Mouse (Mus musculus) lung, embryonic 16.5 days (tissue): ENCODE measurements around the gene Dlgap1. TPM values are rescaled to one million over a fixed set of nuclear protein-coding genes. Genes with fewer than 3 reads are reported as not detected.

Experiments used
- ATAC-seq: fragments of 200-750 bp; cut with Nextera tagmentation; 2 replicates; pipeline ENCODE4 v1.8.0; 2017; ENCODE audit warnings: low read depth, mild to moderate bottlenecking, moderate library complexity
- H3K27ac ChIP-seq: fragments of 300-500 bp; sonication (generic); 2 replicates; pipeline ENCODE4 v1.5.1; 2014; ENCODE audit warnings: mild to moderate bottlenecking, control low read depth, low read length
- H3K27me3 ChIP-seq: fragments of 300-500 bp; sonication (generic); 2 replicates; pipeline ENCODE4 v1.6.1; 2014; ENCODE audit warnings: low read depth, low read length, mixed read lengths; ENCODE audit not compliant: control insufficient read depth, insufficient read depth
- H3K36me3 ChIP-seq: fragments of 300-500 bp; sonication (generic); 2 replicates; pipeline ENCODE4 v1.6.1; 2014; ENCODE audit warnings: low read length; ENCODE audit not compliant: control insufficient read depth, insufficient read depth
- H3K4me1 ChIP-seq: fragments of 300-500 bp; sonication (generic); replicated peaks from 2 replicates; pipeline ENCODE4 v1.6.1; 2014; ENCODE audit warnings: low read length, mixed read lengths; ENCODE audit not compliant: control insufficient read depth, insufficient read depth
- H3K4me2 ChIP-seq: fragments of 300-500 bp; sonication (generic); 2 replicates; pipeline ENCODE4 v1.6.1; 2014; ENCODE audit warnings: low read depth, low read length, control low read depth
- H3K4me3 ChIP-seq: fragments of 300-500 bp; sonication (generic); 2 replicates; pipeline ENCODE4 v1.5.1; 2014; ENCODE audit warnings: mild to moderate bottlenecking, low read length, control low read depth
- H3K9ac ChIP-seq: fragments of 300-500 bp; sonication (generic); 2 replicates; pipeline ENCODE4 v1.6.1; 2014; ENCODE audit warnings: low read length, control low read depth
- H3K9me3 ChIP-seq: fragments of 300-500 bp; sonication (generic); 2 replicates; pipeline ENCODE4 v1.6.1; 2016; ENCODE audit warnings: low read length; ENCODE audit not compliant: control insufficient read depth
- WGBS: fragments of 180-500 bp; shearing (Covaris S2); extraction: QIAGEN DNeasy Blood & Tissue Kit; methylation state at CpG from one replicate; pipeline ENCODE4 v1.1.7; 2014; 5-methylcytosine and 5-hydroxymethylcytosine counted together
- polyA plus RNA-seq: library from polyadenylated mRNA; unstranded; fragments of >200 nt; fragmentation: Nextera tagmentation; extraction: Ambion mirVana; gene quantifications from 2 replicates; pipeline ENCODE4 v1.2.1, GENCODE M21; 2015

The Dlgap1 gene
- polyA plus RNA-seq, 1 experiment from 2014 or later = 0.70 TPM

DNA sequence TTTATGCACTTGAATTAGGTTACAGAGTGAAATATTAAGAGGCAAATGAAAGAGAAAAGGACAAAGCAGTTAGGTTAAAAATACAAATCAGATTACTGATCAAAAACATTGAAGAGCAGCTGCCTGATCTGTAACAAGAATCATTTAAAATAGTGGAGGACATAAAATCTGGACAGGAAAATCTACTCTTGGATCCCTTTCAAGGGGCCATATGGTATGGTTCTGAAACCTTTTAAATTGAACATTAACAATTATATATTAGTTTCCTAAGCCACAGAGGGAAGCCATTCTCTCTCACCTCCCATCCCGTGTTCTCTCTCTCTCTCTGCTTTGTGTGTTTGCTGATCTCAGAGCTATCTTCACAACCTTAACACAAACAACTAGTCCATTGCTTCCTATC lies 625.4 kb downstream of the Dlgap1 start:
- Histone ChIP-seq H3K36me3 (no peaks in the 10 kb centered on the region), H3K27ac (no peak overlapping the region), H3K27me3 (no peaks in the 10 kb centered on the region), H3K4me3 (no peak overlapping the region), H3K9me3 (no peaks in the 10 kb centered on the region), H3K4me1 (no peaks in the 10 kb centered on the region), H3K9ac (no peak overlapping the region), H3K4me2 (no peak overlapping the region)
- 34% methylated on average over 1 of the region's 1 CpGs for WGBS
- ATAC-seq = no peak

DNA sequence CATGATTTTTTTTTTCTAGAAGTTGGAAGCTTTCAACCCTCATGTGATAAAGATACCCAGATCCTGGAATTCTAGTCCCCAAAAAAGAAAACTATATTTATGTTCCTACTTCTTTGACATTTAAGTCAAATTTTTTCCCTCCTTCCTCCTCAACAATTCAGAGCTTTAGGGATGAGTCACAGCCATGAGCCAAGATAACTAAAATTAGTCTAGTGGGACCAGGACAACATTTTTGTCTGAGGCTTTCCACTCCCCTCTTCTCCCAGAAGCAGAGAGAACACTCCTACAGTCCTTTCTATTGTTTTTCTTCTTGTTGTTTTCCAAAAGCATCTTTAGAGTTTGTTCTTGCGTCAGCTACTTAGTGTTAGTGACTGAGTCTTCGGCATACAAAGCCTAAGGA lies 627.5 kb downstream of the Dlgap1 start:
- Histone ChIP-seq H3K27me3 (no peaks in the 10 kb centered on the region), H3K27ac (no peak overlapping the region), H3K9ac (no peak overlapping the region), H3K36me3 (no peaks in the 10 kb centered on the region), H3K9me3 (no peaks in the 10 kb centered on the region), H3K4me3 (no peak overlapping the region), H3K4me1 (no peaks in the 10 kb centered on the region), H3K4me2 (no peak overlapping the region)
- WGBS = 91% methylated on average over 2 of the region's 2 CpGs
- ATAC-seq = no peak

DNA sequence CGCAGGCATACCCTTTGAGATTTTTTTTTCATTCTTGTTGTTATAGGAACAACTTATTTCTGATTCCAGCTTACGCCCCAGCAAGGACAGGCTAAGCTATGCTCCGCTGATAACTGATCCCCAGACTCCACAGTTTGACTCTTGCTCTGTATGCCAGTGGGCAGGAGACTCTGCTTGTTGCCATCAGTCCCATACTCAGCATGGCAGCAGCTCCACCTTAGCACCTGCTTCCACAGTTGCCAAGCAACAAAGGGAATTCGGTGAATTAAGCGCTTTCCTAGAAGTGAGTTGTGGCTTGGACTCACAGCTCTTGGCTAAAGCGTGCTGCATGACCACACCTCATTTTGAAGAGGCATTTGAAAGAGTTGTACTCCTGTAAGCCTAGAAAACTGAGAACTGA lies 631.6 kb downstream of the Dlgap1 start:
- Histone ChIP-seq H3K4me1 (no peaks in the 10 kb centered on the region), H3K27ac (no peak overlapping the region), H3K4me2 (no peak overlapping the region), H3K36me3 (no peaks in the 10 kb centered on the region), H3K27me3 (no peaks in the 10 kb centered on the region), H3K9ac (no peak overlapping the region), H3K9me3 (no peaks in the 10 kb centered on the region), H3K4me3 (no peak overlapping the region)
- ATAC-seq = no peak
- 72% methylated on average over 6 of the region's 6 CpGs for WGBS

GRCm38 (mm10) chr17:70602051-70602450 lies 633.2 kb downstream of the Dlgap1 start:
- WGBS = 78% methylated on average over 7 of the region's 7 CpGs
- Histone ChIP-seq H3K27ac (no peak overlapping the region), H3K36me3 (no peaks in the 10 kb centered on the region), H3K4me2 (no peak overlapping the region), H3K27me3 (no peaks in the 10 kb centered on the region), H3K4me3 (no peak overlapping the region), H3K4me1 (no peaks in the 10 kb centered on the region), H3K9ac (no peak overlapping the region), H3K9me3 (no peaks in the 10 kb centered on the region)
- ATAC-seq = no peak

DNA sequence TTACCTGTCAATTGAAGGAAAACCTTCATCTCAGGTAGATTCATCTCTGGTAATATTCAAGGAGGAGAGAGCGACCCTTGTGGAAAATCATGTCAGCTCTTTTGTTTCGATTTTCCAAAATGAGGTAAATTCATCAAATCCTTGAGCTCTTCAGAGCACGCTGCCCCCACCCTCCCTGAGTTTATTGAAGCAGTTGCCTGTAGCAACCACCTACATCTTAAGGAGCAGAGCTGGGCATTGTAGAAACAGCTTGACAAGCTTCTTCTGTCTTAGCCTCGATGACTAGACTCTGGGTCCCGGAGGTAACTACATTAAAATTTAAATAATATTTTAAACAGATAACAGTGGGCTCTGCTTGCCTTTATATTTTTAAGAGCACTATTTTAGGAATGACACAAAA lies 636.8 kb downstream of the Dlgap1 start:
- H3K27ac ChIP-seq = no peak overlapping the region
- H3K4me3 ChIP-seq = no peak overlapping the region
- no peak overlapping the region for H3K9ac ChIP-seq
- H3K27me3 ChIP-seq = no peaks in the 10 kb centered on the region
- H3K36me3 ChIP-seq = no peaks in the 10 kb centered on the region
- no peak for ATAC-seq
- no peak overlapping the region for H3K4me2 ChIP-seq
- no peaks in the 10 kb centered on the region for H3K4me1 ChIP-seq
- H3K9me3 ChIP-seq = no peaks in the 10 kb centered on the region
- 74% methylated on average over 5 of the region's 5 CpGs for WGBS

- WGBS = 49% methylated on average over 6 of the region's 6 CpGs
- no peak overlapping the region for H3K4me2 ChIP-seq
- no peak overlapping the region for H3K9ac ChIP-seq
- H3K36me3 ChIP-seq = no peaks in the 10 kb centered on the region
- no peak overlapping the region for H3K4me3 ChIP-seq
- no peak for ATAC-seq
- H3K27ac ChIP-seq = no peak overlapping the region
- no peaks in the 10 kb centered on the region for H3K4me1 ChIP-seq
- H3K27me3 ChIP-seq = no peaks in the 10 kb centered on the region
- H3K9me3 ChIP-seq = no peaks in the 10 kb centered on the region
Observed at GRCm38 (mm10) chr17:70612171-70612570, 643.3 kb downstream of the Dlgap1 start.

DNA sequence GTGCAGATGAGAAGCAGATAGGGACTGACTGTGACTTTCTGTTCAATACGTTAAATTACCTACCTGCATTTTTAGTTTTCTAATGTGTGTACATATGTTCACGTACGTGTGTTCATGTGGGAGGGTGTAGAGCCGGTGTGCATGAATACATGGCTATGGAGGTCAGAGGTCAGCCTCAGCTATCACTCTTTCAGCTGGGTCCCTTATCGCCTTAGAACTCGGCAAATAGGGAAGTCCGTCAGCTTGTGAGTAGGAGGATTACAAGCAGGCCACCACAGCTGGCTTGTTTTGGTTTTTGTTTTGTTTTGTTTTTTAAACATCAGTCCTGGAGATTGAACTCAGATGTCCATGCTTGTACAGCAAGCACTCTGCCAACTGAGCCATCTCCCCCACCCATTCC lies 645.0 kb downstream of the Dlgap1 start:
- H3K9me3 ChIP-seq = no peaks in the 10 kb centered on the region
- no peaks in the 10 kb centered on the region for H3K36me3 ChIP-seq
- H3K4me1 ChIP-seq = no peaks in the 10 kb centered on the region
- H3K27me3 ChIP-seq = no peaks in the 10 kb centered on the region
- no peak overlapping the region for H3K27ac ChIP-seq
- no peak for ATAC-seq
- no peak overlapping the region for H3K9ac ChIP-seq
- WGBS = 75% methylated on average over 7 of the region's 7 CpGs
- H3K4me2 ChIP-seq = no peak overlapping the region
- no peak overlapping the region for H3K4me3 ChIP-seq

DNA sequence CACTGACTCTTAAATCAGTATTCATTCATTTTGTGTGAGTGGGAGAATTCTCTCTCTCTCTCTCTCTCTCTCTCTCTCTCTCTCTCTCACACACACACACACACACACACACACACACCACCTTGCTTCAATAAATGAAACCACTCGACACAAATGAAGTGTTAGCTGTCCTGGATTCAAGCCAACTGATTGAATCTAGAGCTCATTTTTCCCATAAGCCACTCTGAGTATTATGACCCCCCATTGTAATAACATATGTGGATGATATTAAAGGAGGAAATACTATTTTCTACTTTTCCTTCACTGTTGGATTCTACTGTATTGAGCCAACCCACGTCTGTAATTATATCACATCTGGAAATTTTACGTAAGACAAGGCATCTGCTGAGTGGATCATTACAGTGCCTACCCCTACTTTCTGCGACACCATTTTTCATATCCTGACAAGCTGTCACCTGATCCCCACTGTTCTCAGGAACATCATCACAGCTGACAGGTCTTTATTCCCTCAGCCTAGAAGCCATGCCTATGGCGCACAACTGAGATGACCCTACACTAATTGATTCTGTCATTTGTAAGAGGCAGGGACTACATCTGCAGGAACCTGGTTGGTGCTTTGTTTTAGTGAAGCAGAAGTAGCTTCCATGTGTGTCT lies 645.7 kb downstream of the Dlgap1 start:
- H3K9me3 ChIP-seq = no peaks in the 10 kb centered on the region
- ATAC-seq = no peak
- 58% methylated on average over 5 of the region's 5 CpGs for WGBS
- H3K27ac ChIP-seq = no peak overlapping the region
- no peak overlapping the region for H3K4me2 ChIP-seq
- H3K4me3 ChIP-seq = no peak overlapping the region
- H3K4me1 ChIP-seq = no peaks in the 10 kb centered on the region
- H3K36me3 ChIP-seq = no peaks in the 10 kb centered on the region
- no peaks in the 10 kb centered on the region for H3K27me3 ChIP-seq
- H3K9ac ChIP-seq = no peak overlapping the region

- Histone ChIP-seq H3K36me3 (no peaks in the 10 kb centered on the region), H3K4me3 (no peak overlapping the region), H3K9ac (no peak overlapping the region), H3K27ac (no peak overlapping the region), H3K4me1 (no peaks in the 10 kb centered on the region), H3K4me2 (no peak overlapping the region), H3K27me3 (no peaks in the 10 kb centered on the region), H3K9me3 (no peaks in the 10 kb centered on the region)
- ATAC-seq = no peak
- WGBS = 71% methylated on average over 8 of the region's 8 CpGs
Observed at GRCm38 (mm10) chr17:70622493-70622892, 653.6 kb downstream of the Dlgap1 start.

DNA sequence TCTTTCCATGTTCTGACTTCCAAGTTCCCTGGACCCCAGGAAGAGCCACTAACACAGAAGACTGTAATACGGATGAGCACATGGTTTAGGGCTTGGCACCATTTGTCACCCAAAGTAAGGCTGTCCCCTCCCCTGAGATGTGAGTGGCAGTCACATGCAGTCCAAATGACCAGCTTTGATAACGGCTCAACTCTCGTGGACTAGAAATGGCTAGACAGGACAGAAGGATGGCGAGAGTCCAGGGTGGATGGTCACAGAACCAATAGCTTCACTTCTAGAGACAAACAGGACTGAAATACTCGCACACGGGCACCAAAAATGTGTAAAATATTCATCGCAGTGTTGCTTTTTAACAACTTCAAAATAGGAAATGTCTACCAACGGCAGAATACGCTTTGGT lies 657.5 kb downstream of the Dlgap1 start:
- 83% methylated on average over 9 of the region's 9 CpGs for WGBS
- H3K9ac ChIP-seq = no peak overlapping the region
- H3K27me3 ChIP-seq = no peaks in the 10 kb centered on the region
- no peaks in the 10 kb centered on the region for H3K9me3 ChIP-seq
- no peaks in the 10 kb centered on the region; the same call in 1 of the 2 replicates for H3K4me1 ChIP-seq
- H3K4me2 ChIP-seq = no peak overlapping the region
- H3K27ac ChIP-seq = no peak overlapping the region
- ATAC-seq = no peak
- no peaks in the 10 kb centered on the region for H3K36me3 ChIP-seq
- no peak overlapping the region for H3K4me3 ChIP-seq
